Mouse (Mus musculus): ENCODE results near the gene Rfc2. TPM values are rescaled to one million over a fixed set of nuclear protein-coding genes. Genes with fewer than 3 reads are reported as not detected.

Rfc2 gene
- polyA plus RNA-seq (2015; fragmentation: Nextera tagmentation; extraction: Ambion mirVana) = 86.0 and 102 TPM in 2 replicates

DNA sequence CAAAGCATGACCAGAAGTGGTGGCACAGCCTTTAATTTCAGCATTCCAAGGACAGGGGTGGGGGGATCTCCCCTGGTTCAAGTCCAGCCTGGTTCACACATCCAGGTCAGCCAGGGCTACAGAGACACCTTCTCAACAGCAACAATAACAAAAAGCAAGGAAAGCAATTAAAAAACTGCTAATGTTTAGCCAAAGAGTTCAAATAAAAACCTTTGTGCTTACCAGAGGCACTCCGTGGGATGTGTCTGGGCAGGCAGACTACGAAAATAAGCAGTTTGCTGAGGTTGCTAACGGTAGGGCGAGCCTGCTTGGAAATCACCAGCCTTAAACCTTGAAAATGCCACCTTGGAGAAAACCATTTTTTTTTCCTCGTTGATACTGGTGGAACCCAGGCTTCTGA lies at the start of gene Rfc2:
Rfc2 (plus strand) TSS at position 221 of the 400 bp plus-strand sequence.

DNA sequence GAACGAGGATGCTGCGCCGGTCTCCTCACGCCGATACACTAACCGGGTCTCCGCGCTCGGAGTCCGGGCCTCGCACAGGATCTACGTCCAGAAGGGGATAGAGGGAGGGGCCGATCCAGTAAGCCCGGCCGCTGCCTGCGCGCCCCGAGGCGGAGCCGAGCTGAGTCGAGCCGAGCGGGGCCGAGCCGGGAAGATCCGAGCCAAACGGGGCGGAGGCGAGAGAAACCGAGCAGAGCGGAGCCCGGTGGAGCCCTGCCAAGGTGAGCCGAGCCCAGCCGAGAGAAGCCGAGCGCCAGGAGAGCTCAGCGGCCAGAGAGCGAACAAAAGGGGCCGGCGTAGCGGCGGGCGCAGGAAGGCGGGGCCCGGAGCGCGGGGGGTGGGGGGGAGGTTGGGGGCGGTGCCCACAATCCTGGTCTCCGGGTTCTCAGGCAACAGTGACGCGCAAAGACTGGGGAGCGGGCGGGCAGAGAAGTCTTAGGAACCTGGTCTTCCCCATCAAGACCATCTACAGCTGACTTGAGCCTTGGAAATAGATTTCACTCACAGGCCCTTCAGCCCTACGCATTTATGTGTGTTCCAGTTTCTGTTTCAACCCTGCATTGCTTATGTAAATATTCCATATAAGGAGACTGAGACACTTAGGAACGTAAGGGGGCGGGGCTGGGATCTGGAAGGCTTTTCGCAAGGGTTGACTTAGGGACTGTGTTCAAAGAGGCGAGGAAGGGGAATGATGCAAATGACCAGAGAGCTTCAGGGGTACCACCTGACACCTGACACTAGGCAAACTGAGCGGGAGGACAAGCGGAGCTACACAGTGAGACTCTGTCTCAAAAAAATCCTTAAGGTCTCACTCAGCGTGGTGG lies 28.8 kb upstream of the Rfc2 start, which contains the start of gene Clip2:
Clip2 (minus strand) TSS at position 325 of the 863 bp plus-strand sequence.

DNA sequence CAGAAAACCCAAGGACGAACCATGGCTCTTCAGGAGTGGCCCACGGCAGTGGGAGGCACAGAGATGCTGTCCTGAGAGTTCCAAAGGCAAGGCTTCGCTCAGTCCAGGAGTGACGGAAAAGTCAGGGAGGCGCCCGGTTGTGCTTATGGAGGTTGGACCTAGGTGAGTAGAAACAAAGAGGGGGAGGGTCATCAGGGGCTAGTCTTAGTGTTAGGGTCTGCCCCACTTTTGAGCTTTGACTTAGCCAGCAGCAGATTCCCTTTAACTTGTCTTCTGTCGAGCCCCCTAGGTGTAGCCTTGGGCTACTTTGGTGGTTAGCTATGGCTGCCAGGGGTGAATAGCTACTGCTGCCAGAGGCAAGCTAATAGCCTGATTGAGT lies 21.1 kb upstream of the Rfc2 start, which contains the start of gene Syna:
Syna (minus strand) TSS at position 101 of the 379 bp plus-strand sequence.

DNA sequence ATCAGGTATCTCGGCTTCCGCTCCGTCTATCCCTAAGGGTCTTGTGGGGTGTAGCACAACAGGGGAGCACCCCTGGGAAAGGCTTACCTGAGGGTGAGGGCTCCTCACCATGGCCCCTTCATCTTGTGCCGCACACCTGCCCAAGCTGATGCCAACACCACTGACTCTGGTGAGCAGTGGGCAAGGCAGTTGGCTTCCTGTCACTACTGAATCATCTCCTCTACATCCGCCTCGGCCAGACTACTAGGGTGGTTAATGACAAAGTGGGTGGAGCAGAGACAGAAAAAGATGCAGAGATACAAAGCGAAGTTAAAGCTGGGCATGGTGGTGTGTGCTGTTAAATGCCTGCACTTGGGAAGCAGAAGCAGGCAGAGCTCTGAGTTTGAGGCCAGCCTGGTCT lies 33.6 kb downstream of the Rfc2 start, which contains the start of gene Lat2:
Lat2 (minus strand) TSS at position 224 of the 400 bp plus-strand sequence.

DNA sequence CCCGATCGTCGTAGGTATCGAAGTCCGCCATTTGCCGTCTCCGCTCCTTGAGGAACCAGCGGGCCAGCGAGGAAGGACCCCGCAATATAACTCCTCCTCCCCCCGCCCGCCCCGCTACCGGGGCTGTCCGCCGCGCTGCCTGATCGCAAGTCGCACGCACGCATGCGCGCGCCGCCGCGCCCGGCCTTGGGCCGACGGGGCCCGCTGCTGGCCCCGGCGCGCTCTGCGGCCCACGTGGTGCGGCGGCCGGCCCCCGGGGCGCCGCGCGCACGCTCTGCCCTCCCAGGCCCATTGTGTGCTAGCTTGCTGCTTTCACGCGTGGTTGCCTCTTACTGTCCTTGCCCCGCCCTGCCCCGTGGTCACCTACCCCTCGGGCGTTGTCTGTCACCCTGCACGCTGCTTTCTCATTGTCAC lies 58.1 kb downstream of the Rfc2 start, which contains the start of gene Eif4h:
Eif4h (minus strand) TSS at position 222 of the 414 bp plus-strand sequence.

Small RNA genes lying within 50 kb of the gene (microRNA-seq; reads per million reads assigned to microRNA genes)
- gene Mir7228 = not detected

Other genes with a start within 250 kb of the Rfc2 start
- 35.1 and 41.8 TPM in 2 replicates for gene Gtf2ird1, start 124.7 kb upstream of the Rfc2 start, polyA plus RNA-seq (2015; fragmentation: Nextera tagmentation; extraction: Ambion mirVana)
- 1.4 and 1.6 TPM in 2 replicates for gene Clip2, start 28.9 kb upstream of the Rfc2 start, polyA plus RNA-seq (2015; fragmentation: Nextera tagmentation; extraction: Ambion mirVana)
- gene Syna, start 21.2 kb upstream of the Rfc2 start, polyA plus RNA-seq (2015; fragmentation: Nextera tagmentation; extraction: Ambion mirVana) = 0.16 and 0.23 TPM in 2 replicates
- 2.9 and 8.6 TPM in 2 replicates for gene Lat2, start 33.7 kb downstream of the Rfc2 start, polyA plus RNA-seq (2015; fragmentation: Nextera tagmentation; extraction: Ambion mirVana)
- 277 and 281 TPM in 2 replicates for gene Eif4h, start 58.1 kb downstream of the Rfc2 start, polyA plus RNA-seq (2015; fragmentation: Nextera tagmentation; extraction: Ambion mirVana)
- 4.6 and 5.1 TPM in 2 replicates for gene Limk1, start 107.2 kb downstream of the Rfc2 start, polyA plus RNA-seq (2015; fragmentation: Nextera tagmentation; extraction: Ambion mirVana)
- 512 and 553 TPM in 2 replicates for gene Eln, start 166.0 kb downstream of the Rfc2 start, polyA plus RNA-seq (2015; fragmentation: Nextera tagmentation; extraction: Ambion mirVana)